Mouse (Mus musculus): ENCODE measurements at regions not wholly inside any gene's neighbourhood (a gene's known extent, or its start where the extent isn't known, plus 50 kb on each side); places are given as distances from the start of the nearest gene placed in this dataset.

DNA sequence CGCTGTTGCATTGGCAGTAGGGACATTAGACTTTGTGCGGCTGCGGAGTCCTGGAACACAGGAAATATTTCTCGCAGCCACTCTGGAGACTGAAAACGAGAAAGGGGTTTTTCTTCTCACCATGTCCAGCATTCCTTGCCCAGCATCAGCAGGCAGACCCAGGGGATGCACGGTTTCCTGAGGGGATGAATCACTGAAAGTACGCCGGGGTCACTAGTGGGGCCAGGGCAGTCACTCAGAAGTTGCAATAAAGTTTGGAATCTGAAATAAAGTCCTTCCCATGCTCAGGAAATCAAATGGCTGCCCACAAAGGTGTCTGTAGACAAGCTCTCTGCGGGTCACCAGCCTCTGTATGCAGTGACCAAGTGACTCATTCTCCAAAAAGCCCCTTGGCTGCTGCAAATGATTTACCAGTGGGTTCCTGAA lies 248.2 kb upstream of the Msx2 start:
- Histone ChIP-seq H3K27ac (ENCODE audit: low read depth, low read length) (no peak overlapping the region), H3K27me3 (ENCODE audit: insufficient read depth, low read length) (no peaks in the 10 kb centered on the region), H3K36me3 (ENCODE audit: insufficient read depth) (no peaks in the 10 kb centered on the region), H3K9me3 (ENCODE audit: low read length) (no peaks in the 10 kb centered on the region), H3K4me2 (ENCODE audit: low read depth) (no peak overlapping the region), H3K4me1 (ENCODE audit: insufficient read depth) (0 out of 2 replicates have a peak, but pooled peaks cover 12% of the 10 kb centered on the region), H3K4me3 (ENCODE audit: low read depth, low read length) (no peak overlapping the region), H3K9ac (no peak overlapping the region)
- no peak for TF ChIP-seq CTCF (IDR thresholded peaks at IDR 0.05; ENCODE audit: low read depth)
- WGBS: 74% methylated on average over 9 of the region's 9 CpGs
- no peak for ATAC-seq
- DNase-seq: no peak

DNA sequence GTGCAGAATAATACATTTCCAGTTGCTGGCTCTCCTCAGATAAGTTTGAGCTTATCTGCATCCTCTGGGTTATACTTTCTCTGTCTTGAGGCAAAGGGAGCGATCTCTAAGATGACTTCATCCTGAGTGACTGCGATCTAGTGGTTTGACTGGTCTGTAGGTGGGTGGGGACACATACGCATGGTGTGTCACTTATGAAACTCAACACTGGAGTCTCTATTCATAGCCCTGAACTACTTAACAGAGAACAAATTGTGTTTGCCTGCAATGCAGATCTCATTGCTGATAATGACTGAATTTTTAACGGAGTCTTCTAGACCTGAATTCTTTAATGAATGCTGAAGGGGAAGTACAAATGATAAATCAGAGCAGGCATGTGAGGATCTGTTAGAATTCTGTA lies 244.7 kb upstream of the Msx2 start:
- Histone ChIP-seq H3K27ac (ENCODE audit: low read depth, low read length) (no peak overlapping the region), H3K27me3 (ENCODE audit: insufficient read depth, low read length) (no peaks in the 10 kb centered on the region), H3K9me3 (ENCODE audit: low read length) (no peaks in the 10 kb centered on the region), H3K4me1 (ENCODE audit: insufficient read depth) (0 out of 2 replicates have a peak, but pooled peaks cover 4% of the 10 kb centered on the region), H3K4me2 (ENCODE audit: low read depth) (no peak overlapping the region), H3K36me3 (ENCODE audit: insufficient read depth) (no peaks in the 10 kb centered on the region), H3K9ac (no peak overlapping the region), H3K4me3 (ENCODE audit: low read depth, low read length) (no peak overlapping the region)
- TF ChIP-seq CTCF (IDR thresholded peaks at IDR 0.05; ENCODE audit: low read depth): no peak
- WGBS: 63% methylated on average over 4 of the region's 4 CpGs
- no peak for DNase-seq
- peak; percentile 53; the same call in 1 of the 2 replicates for ATAC-seq

DNA sequence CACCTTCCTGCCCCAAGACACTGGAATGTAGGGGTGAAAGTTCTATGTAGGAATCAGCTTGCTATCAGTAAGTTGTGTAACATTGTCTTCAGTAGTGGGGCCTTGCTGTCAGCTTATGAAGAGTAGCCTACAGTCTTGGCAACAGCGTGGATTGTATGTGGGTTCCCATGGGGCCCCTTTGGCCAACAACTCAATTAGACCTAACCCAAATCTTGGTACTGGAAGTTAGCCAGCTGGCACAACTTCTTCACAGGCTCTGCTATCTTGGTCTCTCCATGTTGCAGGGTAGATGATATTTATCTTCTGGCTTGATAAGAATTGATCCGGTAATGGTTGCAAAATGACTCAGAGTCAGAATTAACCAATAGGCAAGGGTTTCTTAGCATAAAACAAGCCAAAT lies 244.2 kb upstream of the Msx2 start:
- 80% methylated on average over 2 of the region's 2 CpGs for WGBS
- ATAC-seq (no peak), DNase-seq (no peak)
- no peak overlapping the region for H3K4me3 ChIP-seq (ENCODE audit: low read depth, low read length)
- no peaks in the 10 kb centered on the region for H3K9me3 ChIP-seq (ENCODE audit: low read length)
- no peaks in the 10 kb centered on the region for H3K36me3 ChIP-seq (ENCODE audit: insufficient read depth)
- H3K27ac ChIP-seq (ENCODE audit: low read depth, low read length): no peak overlapping the region
- no peak overlapping the region for H3K4me2 ChIP-seq (ENCODE audit: low read depth)
- no peak for TF ChIP-seq CTCF (IDR thresholded peaks at IDR 0.05; ENCODE audit: low read depth)
- H3K27me3 ChIP-seq (ENCODE audit: insufficient read depth, low read length): no peaks in the 10 kb centered on the region
- H3K4me1 ChIP-seq (ENCODE audit: insufficient read depth): no peaks in the 10 kb centered on the region
- H3K9ac ChIP-seq: no peak overlapping the region

DNA sequence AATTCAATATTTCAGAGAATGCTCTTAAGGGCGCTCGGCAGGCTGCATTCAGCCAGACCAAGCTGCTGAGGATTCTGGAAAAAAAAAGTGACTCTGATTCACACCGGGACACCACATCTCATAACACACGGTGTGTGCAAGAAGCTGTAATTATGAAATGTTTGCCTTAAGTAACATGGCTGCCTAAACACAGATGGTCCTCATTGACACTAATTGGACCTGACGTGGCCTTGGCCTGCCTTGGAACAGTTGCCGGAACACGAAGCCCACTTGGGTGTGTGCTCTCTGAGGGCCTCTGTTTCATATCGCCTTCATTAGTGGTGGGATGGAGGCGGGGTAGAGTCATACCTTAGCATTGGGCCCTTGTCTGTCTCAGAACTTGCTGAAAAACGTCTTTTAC lies 236.2 kb upstream of the Msx2 start:
- Histone ChIP-seq H3K4me2 (ENCODE audit: low read depth) (no peak overlapping the region), H3K27me3 (ENCODE audit: insufficient read depth, low read length) (no peaks in the 10 kb centered on the region), H3K9me3 (ENCODE audit: low read length) (no peaks in the 10 kb centered on the region), H3K27ac (ENCODE audit: low read depth, low read length) (no peak overlapping the region), H3K9ac (no peak overlapping the region), H3K36me3 (ENCODE audit: insufficient read depth) (no peaks in the 10 kb centered on the region), H3K4me1 (ENCODE audit: insufficient read depth) (no peaks in the 10 kb centered on the region), H3K4me3 (ENCODE audit: low read depth, low read length) (no peak overlapping the region)
- ATAC-seq (no peak), DNase-seq (no peak)
- WGBS: 60% methylated on average over 10 of the region's 10 CpGs
- no peak for TF ChIP-seq CTCF (IDR thresholded peaks at IDR 0.05; ENCODE audit: low read depth)

DNA sequence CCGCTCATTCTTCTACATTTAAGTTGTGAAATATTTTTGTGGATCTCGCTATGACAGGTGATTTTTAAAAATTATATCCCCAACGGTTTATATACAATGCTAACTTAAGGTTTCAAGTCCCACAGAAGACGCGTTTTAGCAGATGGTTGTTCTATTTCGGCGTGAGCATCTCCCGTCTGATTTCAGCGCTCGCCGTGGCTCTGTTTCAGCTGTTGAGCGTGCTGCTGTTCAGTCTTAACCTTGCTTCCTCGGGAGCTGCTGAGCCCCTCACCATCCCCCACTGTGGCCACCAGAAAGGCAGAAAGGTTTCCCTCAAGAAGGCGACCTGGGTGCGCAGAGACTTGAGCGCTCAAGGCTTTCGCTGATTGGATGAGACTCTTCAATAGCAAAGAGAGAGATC lies 234.7 kb upstream of the Msx2 start:
- no peaks in the 10 kb centered on the region for H3K27me3 ChIP-seq (ENCODE audit: insufficient read depth, low read length)
- no peaks in the 10 kb centered on the region for H3K36me3 ChIP-seq (ENCODE audit: insufficient read depth)
- ATAC-seq (no peak), DNase-seq (no peak)
- no peak overlapping the region for H3K9ac ChIP-seq
- H3K27ac ChIP-seq (ENCODE audit: low read depth, low read length): 0 out of 2 replicates have a peak overlapping the region, but pooled peaks have one; percentile 15
- H3K4me3 ChIP-seq (ENCODE audit: low read depth, low read length): no peak overlapping the region
- H3K9me3 ChIP-seq (ENCODE audit: low read length): no peaks in the 10 kb centered on the region
- H3K4me2 ChIP-seq (ENCODE audit: low read depth): no peak overlapping the region
- no peaks in the 10 kb centered on the region for H3K4me1 ChIP-seq (ENCODE audit: insufficient read depth)
- TF ChIP-seq CTCF (IDR thresholded peaks at IDR 0.05; ENCODE audit: low read depth): no peak
- WGBS: 74% methylated on average over 17 of the region's 17 CpGs

DNA sequence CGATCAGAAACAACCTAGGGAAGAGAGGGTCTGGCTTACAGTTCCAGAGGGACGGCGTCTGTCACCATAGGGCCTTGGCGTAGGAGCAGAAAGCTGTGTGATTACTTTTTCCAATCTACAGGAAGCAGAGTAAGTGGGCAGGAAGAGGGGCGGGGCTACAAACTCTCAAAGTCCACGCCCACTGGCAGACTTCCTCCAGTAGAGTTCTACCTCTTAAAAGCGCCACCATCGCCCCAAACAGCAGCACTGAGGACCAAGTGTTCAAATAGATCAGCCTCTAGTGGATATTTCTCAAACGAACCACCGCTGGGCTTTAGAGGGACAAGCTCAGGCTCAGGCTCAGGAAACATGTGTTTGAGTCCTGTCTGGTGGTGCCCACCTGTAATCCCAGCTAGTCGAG lies 231.2 kb upstream of the Msx2 start:
- H3K9ac ChIP-seq: no peak overlapping the region
- H3K9me3 ChIP-seq (ENCODE audit: low read length): no peaks in the 10 kb centered on the region
- no peak for TF ChIP-seq CTCF (IDR thresholded peaks at IDR 0.05; ENCODE audit: low read depth)
- no peaks in the 10 kb centered on the region for H3K36me3 ChIP-seq (ENCODE audit: insufficient read depth)
- H3K27ac ChIP-seq (ENCODE audit: low read depth, low read length): no peak overlapping the region
- ATAC-seq: no peak
- no peaks in the 10 kb centered on the region for H3K27me3 ChIP-seq (ENCODE audit: insufficient read depth, low read length)
- 89% methylated on average over 11 of the region's 11 CpGs for WGBS
- no peaks in the 10 kb centered on the region for H3K4me1 ChIP-seq (ENCODE audit: insufficient read depth)
- H3K4me3 ChIP-seq (ENCODE audit: low read depth, low read length): no peak overlapping the region
- no peak overlapping the region for H3K4me2 ChIP-seq (ENCODE audit: low read depth)
- DNase-seq: no peak

DNA sequence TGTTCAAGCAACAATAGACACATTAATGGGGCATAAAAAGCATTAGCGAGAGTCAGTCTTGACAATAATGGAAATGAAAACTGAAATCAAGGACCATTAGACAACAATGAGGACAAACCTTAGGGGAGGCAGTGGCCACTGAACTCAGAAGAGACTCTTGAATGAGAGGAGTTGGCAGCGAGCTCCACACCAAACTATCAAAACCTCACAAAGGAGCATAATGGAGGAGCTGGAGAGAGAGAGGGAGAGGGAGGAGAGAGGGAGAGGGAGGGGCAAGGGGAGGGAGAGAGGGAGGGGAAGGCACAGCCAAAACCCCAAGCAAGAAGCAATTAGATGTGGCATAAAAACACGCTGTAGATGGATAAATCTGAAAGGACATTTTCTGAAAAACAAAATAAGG lies 227.4 kb upstream of the Msx2 start:
- 22% methylated on average over 3 of the region's 3 CpGs for WGBS
- Histone ChIP-seq H3K4me2 (ENCODE audit: low read depth) (no peak overlapping the region), H3K27me3 (ENCODE audit: insufficient read depth, low read length) (no peaks in the 10 kb centered on the region), H3K36me3 (ENCODE audit: insufficient read depth) (no peaks in the 10 kb centered on the region), H3K4me1 (ENCODE audit: insufficient read depth) (0 out of 2 replicates have a peak, but pooled peaks cover 6% of the 10 kb centered on the region), H3K9me3 (ENCODE audit: low read length) (no peaks in the 10 kb centered on the region), H3K4me3 (ENCODE audit: low read depth, low read length) (no peak overlapping the region), H3K9ac (no peak overlapping the region), H3K27ac (ENCODE audit: low read depth, low read length) (no peak overlapping the region)
- no peak for ATAC-seq
- DNase-seq: no peak
- TF ChIP-seq CTCF (IDR thresholded peaks at IDR 0.05; ENCODE audit: low read depth): no peak

DNA sequence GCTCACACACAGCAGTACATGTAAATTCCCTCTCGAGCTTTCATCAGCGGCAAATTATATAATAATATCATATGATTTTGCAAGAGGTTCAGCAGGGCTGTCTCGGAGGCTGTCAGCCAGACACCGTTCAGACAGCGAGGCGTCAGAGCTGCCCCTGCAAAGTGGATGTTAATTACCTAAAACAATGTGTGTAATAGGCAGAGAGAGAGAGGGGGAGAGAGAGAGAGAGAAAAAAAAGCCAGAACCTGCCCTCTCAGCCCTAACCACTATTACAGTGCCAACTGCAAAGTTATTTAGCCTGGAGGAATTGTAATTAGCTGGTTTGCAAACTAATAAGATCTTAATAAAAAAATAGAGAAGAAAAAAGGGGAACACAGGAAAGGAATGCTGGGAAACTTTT lies 225.1 kb upstream of the Msx2 start:
- WGBS: 17% methylated on average over 6 of the region's 6 CpGs
- TF ChIP-seq CTCF (IDR thresholded peaks at IDR 0.05; ENCODE audit: low read depth): no peak
- ATAC-seq: peak; percentile 71; the same call in 1 of the 2 replicates
- Histone ChIP-seq H3K9me3 (ENCODE audit: low read length) (no peaks in the 10 kb centered on the region), H3K4me3 (ENCODE audit: low read depth, low read length) (no peak overlapping the region), H3K27me3 (ENCODE audit: insufficient read depth, low read length) (no peaks in the 10 kb centered on the region), H3K4me2 (ENCODE audit: low read depth) (no peak overlapping the region), H3K9ac (no peak overlapping the region), H3K4me1 (ENCODE audit: insufficient read depth) (0 out of 2 replicates have a peak, but pooled peaks cover 6% of the 10 kb centered on the region), H3K36me3 (ENCODE audit: insufficient read depth) (no peaks in the 10 kb centered on the region), H3K27ac (ENCODE audit: low read depth, low read length) (no peak overlapping the region)
- no peak for DNase-seq
